Mouse (Mus musculus): ENCODE data around the gene Phlda3. TPM values are rescaled to one million over a fixed set of nuclear protein-coding genes. Genes with fewer than 3 reads are reported as not detected.
A peak's percentile ranks its signal among the peaks of the same experiment; 100 is the strongest.

The Phlda3 gene
- polyA plus RNA-seq, 1 experiment from 2014 or later = 82.1 TPM

DNA sequence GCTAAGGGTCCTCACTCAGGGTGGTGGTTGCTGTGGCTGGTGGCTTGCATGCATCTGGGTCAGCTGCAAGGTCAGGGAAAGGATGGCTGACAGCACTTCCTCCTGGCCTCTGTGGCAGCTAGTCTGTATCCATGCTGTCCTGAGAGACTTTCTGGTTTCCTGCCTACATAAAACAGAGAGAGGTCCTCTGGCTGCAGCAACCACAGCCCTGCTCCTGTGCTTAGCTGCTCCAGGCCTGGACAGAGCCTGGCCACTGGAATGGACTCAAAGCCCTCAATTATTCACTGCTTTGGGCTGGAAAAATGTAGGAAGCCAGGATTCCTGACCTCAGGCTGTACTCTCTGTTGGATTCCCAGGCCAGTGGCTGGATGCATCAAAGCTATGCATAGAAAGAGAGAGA is 10.7 kb downstream of the Phlda3 start:
- H3K4me3 ChIP-seq (ENCODE audit: low read depth, low read length) = no peak overlapping the region
- H3K27me3 ChIP-seq (ENCODE audit: control insufficient read depth, insufficient read depth, low read length) = no peaks in the 10 kb centered on the region
- no peak overlapping the region for H3K4me2 ChIP-seq (replicated peaks; ENCODE audit: low read depth, low read length)
- no peak for ATAC-seq (ENCODE audit: insufficient number of reproducible peaks, insufficient read depth, low FRiP score, low read depth)
- no peak overlapping the region for H3K9ac ChIP-seq (replicated peaks; ENCODE audit: low read depth, low read length)
- H3K9me3 ChIP-seq (ENCODE audit: control insufficient read depth, low read depth, low read length) = no peaks in the 10 kb centered on the region
- H3K4me1 ChIP-seq (ENCODE audit: control insufficient read depth, insufficient read depth, low read length) = peaks cover 20% of the 10 kb centered on the region
- no peak overlapping the region for H3K27ac ChIP-seq (ENCODE audit: low read length)
- no peaks in the 10 kb centered on the region for H3K36me3 ChIP-seq (ENCODE audit: control insufficient read depth, insufficient read depth, low read length)

DNA sequence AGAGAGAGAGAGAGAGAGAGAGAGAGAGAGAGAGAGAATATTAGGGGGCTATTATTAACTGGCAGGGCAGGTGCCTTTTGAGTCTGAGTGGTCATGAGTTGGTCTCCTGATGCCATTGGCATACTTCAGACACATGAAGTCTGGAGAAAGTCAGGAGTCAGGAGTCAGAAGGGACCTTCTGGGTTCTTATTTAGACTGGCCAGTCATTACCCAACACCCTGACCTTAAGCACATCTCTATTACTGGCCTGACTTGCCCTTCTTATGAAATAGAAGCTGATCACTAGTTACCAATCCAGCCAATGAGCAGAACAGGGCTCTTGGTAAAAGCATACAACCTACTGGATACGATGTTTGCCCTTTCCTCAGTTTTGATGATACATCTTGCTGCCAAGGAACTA is 11.1 kb downstream of the Phlda3 start:
- no peaks in the 10 kb centered on the region for H3K36me3 ChIP-seq (ENCODE audit: control insufficient read depth, insufficient read depth, low read length)
- 96% methylated on average over 1 of the region's 1 CpGs for WGBS
- ATAC-seq (ENCODE audit: insufficient number of reproducible peaks, insufficient read depth, low FRiP score, low read depth) = no peak
- H3K4me2 ChIP-seq (replicated peaks; ENCODE audit: low read depth, low read length) = no peak overlapping the region
- no peaks in the 10 kb centered on the region for H3K27me3 ChIP-seq (ENCODE audit: control insufficient read depth, insufficient read depth, low read length)
- no peak overlapping the region for H3K4me3 ChIP-seq (ENCODE audit: low read depth, low read length)
- no peak overlapping the region for H3K9ac ChIP-seq (replicated peaks; ENCODE audit: low read depth, low read length)
- H3K9me3 ChIP-seq (ENCODE audit: control insufficient read depth, low read depth, low read length) = no peaks in the 10 kb centered on the region
- H3K27ac ChIP-seq (ENCODE audit: low read length) = no peak overlapping the region
- peaks cover 20% of the 10 kb centered on the region for H3K4me1 ChIP-seq (ENCODE audit: control insufficient read depth, insufficient read depth, low read length)

DNA sequence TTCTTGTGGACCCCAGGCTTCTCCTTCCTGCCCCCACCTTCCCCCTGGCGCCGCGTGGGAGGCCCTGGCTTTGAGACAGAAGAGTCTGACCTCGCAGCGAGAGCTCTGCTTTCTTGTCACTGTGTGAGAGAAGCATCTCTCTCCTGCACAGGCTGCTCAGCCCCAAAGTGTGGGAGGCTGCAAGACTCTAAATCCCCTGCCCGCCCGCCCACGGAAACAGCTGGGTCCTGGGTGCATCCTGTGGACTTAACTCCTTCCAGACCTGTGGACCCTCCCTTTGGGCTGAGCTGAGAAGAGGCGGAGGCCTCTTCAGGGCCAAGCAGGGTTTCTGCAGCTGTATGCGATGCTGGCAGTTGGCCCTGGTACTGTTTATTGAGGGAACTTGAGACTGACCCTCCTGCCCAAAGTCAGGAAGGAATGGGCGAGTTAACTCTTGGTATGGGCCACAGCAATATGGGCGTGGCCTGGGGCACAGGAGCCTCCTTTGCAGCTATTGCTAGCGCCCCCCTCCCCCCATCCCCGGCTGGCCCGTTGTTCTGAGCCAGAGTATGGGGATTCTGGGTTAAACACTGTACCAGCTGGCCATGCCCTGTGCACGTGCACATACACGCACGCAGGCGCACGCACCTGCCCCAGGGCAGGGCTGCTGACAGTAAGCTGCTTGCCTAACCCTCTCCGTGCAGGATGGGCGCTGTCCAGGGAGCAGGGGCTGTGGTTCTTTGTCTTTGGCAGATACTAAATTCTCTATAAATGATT is 13.0 kb downstream of the Phlda3 start, which contains the start of gene Tnni1:
TSS of gene Tnni1 (plus strand) at position 655 of the 756 bp plus-strand sequence.
- Histone ChIP-seq H3K4me2 (replicated peaks; ENCODE audit: low read depth, low read length) (peak within 1 kb of the TSS; percentile 22; the same call in 1 of the 2 replicates), H3K4me1 (ENCODE audit: control insufficient read depth, insufficient read depth, low read length) (peaks cover 20% of the 10 kb centered on the region), H3K9ac (replicated peaks; ENCODE audit: low read depth, low read length) (no peak within 1 kb of the TSS), H3K4me3 (ENCODE audit: low read depth, low read length) (no peak within 1 kb of the TSS), H3K27ac (ENCODE audit: low read length) (peak within 1 kb of the TSS; percentile 71), H3K9me3 (ENCODE audit: control insufficient read depth, low read depth, low read length) (no peaks in the 10 kb centered on the region), H3K36me3 (ENCODE audit: control insufficient read depth, insufficient read depth, low read length) (no peaks in the 10 kb centered on the region), H3K27me3 (ENCODE audit: control insufficient read depth, insufficient read depth, low read length) (no peaks in the 10 kb centered on the region)
- 15% methylated on average over 22 of the region's 22 CpGs for whole genome bisulfite sequencing
- peak; percentile 76; the same call in 1 of the 2 replicates for ATAC-seq (ENCODE audit: insufficient number of reproducible peaks, insufficient read depth, low FRiP score, low read depth)

DNA sequence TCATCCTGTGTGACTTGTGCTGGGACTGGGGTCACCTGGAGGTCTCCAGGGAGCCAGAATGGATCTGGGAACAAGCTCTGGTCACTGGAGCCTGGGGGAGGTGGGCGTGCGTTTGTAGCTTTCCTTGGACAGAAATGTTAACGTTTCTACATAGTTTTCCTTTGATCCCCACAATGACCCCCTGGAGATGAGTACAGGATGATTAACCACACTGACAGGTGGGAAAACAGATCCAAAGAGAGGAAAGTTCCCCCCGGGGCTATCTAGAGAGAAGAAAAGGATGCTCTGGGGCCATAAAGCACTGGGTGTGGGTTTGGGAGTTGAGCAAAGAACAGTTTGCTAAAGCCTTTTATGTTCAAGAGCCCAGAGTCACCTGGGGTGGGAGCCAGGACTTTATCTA is 14.7 kb downstream of the Phlda3 start:
- no peak overlapping the region for H3K4me2 ChIP-seq (replicated peaks; ENCODE audit: low read depth, low read length)
- H3K9ac ChIP-seq (replicated peaks; ENCODE audit: low read depth, low read length) = no peak overlapping the region
- H3K27me3 ChIP-seq (ENCODE audit: control insufficient read depth, insufficient read depth, low read length) = no peaks in the 10 kb centered on the region
- no peak overlapping the region for H3K27ac ChIP-seq (ENCODE audit: low read length)
- WGBS = 50% methylated on average over 4 of the region's 4 CpGs
- ATAC-seq (ENCODE audit: insufficient number of reproducible peaks, insufficient read depth, low FRiP score, low read depth) = no peak
- no peaks in the 10 kb centered on the region for H3K36me3 ChIP-seq (ENCODE audit: control insufficient read depth, insufficient read depth, low read length)
- peaks cover 20% of the 10 kb centered on the region for H3K4me1 ChIP-seq (ENCODE audit: control insufficient read depth, insufficient read depth, low read length)
- no peaks in the 10 kb centered on the region for H3K9me3 ChIP-seq (ENCODE audit: control insufficient read depth, low read depth, low read length)
- H3K4me3 ChIP-seq (ENCODE audit: low read depth, low read length) = no peak overlapping the region

DNA sequence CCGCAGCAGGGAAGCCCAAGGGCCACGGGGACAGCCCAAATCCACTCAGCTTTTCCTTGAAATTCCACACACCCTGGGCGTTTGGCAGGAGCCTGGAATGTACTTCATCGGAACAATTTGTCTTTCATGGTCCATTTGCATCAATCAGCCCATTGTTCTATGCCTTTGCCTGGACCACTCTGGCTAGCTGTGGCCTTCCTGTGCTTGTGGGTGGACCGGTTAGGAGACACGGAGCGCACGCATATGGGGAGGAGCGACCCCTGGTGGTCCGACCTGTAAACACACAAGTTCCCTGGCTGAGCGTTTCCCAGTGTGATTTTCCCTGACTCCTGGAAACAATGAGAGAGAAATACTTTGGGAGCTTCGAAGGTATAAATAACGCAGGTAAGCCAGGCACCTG is 15.3 kb downstream of the Phlda3 start:
- no peak overlapping the region for H3K9ac ChIP-seq (replicated peaks; ENCODE audit: low read depth, low read length)

DNA sequence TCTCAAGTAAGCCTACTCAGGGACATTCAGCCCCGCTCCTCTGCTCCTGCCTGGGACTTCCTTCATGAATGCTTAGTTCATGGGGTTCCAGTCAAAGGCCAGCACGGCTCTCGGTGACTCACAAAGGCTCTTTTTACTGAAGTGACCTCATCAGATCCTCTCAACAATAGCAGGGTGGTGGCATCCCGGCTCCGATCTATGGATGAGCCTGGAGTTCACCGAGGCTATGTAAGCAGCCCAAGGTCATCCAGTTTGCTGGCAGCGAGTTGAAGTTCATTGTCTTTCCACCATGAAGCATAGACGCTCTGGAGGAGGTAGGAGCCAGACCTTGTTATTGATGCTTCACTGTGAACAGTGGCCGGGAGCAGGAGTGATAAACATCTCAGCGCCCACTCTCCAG is 16.9 kb downstream of the Phlda3 start:
- Histone ChIP-seq H3K4me3 (ENCODE audit: low read depth, low read length) (no peak overlapping the region), H3K27ac (ENCODE audit: low read length) (no peak overlapping the region), H3K9me3 (ENCODE audit: control insufficient read depth, low read depth, low read length) (no peaks in the 10 kb centered on the region), H3K4me2 (replicated peaks; ENCODE audit: low read depth, low read length) (no peak overlapping the region), H3K9ac (replicated peaks; ENCODE audit: low read depth, low read length) (no peak overlapping the region), H3K4me1 (ENCODE audit: control insufficient read depth, insufficient read depth, low read length) (peaks cover 16% of the 10 kb centered on the region), H3K36me3 (ENCODE audit: control insufficient read depth, insufficient read depth, low read length) (no peaks in the 10 kb centered on the region), H3K27me3 (ENCODE audit: control insufficient read depth, insufficient read depth, low read length) (no peaks in the 10 kb centered on the region)
- 71% methylated on average over 10 of the region's 10 CpGs for WGBS
- ATAC-seq (ENCODE audit: insufficient number of reproducible peaks, insufficient read depth, low FRiP score, low read depth) = no peak

More for the DNA sequence above, 15.3 kb downstream of the Phlda3 start:
- Histone ChIP-seq H3K4me3 (ENCODE audit: low read depth, low read length) (no peak overlapping the region), H3K4me2 (replicated peaks; ENCODE audit: low read depth, low read length) (no peak overlapping the region), H3K27ac (ENCODE audit: low read length) (no peak overlapping the region), H3K36me3 (ENCODE audit: control insufficient read depth, insufficient read depth, low read length) (no peaks in the 10 kb centered on the region), H3K27me3 (ENCODE audit: control insufficient read depth, insufficient read depth, low read length) (no peaks in the 10 kb centered on the region), H3K4me1 (ENCODE audit: control insufficient read depth, insufficient read depth, low read length) (peaks cover 16% of the 10 kb centered on the region), H3K9me3 (ENCODE audit: control insufficient read depth, low read depth, low read length) (no peaks in the 10 kb centered on the region)
- peak; percentile 62 for ATAC-seq (ENCODE audit: insufficient number of reproducible peaks, insufficient read depth, low FRiP score, low read depth)
- 15% methylated on average over 13 of the region's 13 CpGs for WGBS

DNA sequence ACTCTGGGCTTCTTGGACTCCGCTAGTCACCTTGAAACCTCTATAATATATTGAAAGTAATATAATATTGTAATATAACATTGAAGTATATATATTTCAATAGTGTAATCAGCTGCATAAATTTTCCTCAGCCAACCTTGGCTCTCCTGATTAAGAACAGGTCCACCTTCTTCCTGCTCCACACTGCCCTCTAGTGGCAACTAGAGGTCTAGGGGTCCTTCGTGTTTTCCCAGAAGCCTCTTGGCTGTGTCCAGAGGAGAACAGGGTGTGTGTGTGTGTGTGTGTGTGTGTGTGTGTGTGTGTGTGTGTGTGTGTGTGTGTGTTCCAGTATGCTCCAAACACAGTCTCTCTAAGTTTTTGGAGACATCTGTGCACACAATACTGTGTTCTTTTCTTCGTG is 21.9 kb downstream of the Phlda3 start:
- H3K27me3 ChIP-seq (ENCODE audit: control insufficient read depth, insufficient read depth, low read length) = no peaks in the 10 kb centered on the region
- no peaks in the 10 kb centered on the region for H3K9me3 ChIP-seq (ENCODE audit: control insufficient read depth, low read depth, low read length)
- H3K4me3 ChIP-seq (ENCODE audit: low read depth, low read length) = no peak overlapping the region
- H3K4me1 ChIP-seq (ENCODE audit: control insufficient read depth, insufficient read depth, low read length) = 0 out of 2 replicates have a peak, but pooled peaks cover 3% of the 10 kb centered on the region
- H3K27ac ChIP-seq (ENCODE audit: low read length) = no peak overlapping the region
- no peaks in the 10 kb centered on the region for H3K36me3 ChIP-seq (ENCODE audit: control insufficient read depth, insufficient read depth, low read length)
- H3K4me2 ChIP-seq (replicated peaks; ENCODE audit: low read depth, low read length) = no peak overlapping the region
- H3K9ac ChIP-seq (replicated peaks; ENCODE audit: low read depth, low read length) = no peak overlapping the region
- WGBS = 50% methylated on average over 3 of the region's 3 CpGs
- ATAC-seq (ENCODE audit: insufficient number of reproducible peaks, insufficient read depth, low FRiP score, low read depth) = no peak

DNA sequence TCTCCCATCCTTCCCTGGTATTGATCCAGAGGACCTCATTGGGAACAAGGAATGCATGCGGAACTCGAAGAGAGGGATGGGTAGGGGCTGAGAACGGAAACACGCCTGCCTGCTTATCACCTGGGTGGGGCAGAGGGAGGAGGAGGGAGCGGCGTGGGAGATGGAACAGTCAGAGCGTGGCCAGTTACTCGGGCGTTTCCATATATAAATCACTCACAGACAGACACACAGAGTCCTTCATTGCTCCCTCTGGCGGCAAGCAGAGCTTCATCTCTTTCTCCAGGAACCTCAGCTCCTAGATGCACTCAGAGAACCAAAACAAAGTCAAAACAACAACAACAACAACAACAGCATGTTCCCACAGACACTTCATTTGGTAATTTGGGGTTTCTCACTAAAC is 22.8 kb downstream of the Phlda3 start:
- H3K36me3 ChIP-seq (ENCODE audit: control insufficient read depth, insufficient read depth, low read length) = no peaks in the 10 kb centered on the region
- no peaks in the 10 kb centered on the region for H3K27me3 ChIP-seq (ENCODE audit: control insufficient read depth, insufficient read depth, low read length)
- WGBS = 20% methylated on average over 10 of the region's 10 CpGs
- peaks cover 9% of the 10 kb centered on the region; the same call in 1 of the 2 replicates for H3K4me1 ChIP-seq (ENCODE audit: control insufficient read depth, insufficient read depth, low read length)
- no peak overlapping the region for H3K4me3 ChIP-seq (ENCODE audit: low read depth, low read length)
- no peak overlapping the region for H3K27ac ChIP-seq (ENCODE audit: low read length)
- no peak for ATAC-seq (ENCODE audit: insufficient number of reproducible peaks, insufficient read depth, low FRiP score, low read depth)
- no peak overlapping the region for H3K4me2 ChIP-seq (replicated peaks; ENCODE audit: low read depth, low read length)
- H3K9ac ChIP-seq (replicated peaks; ENCODE audit: low read depth, low read length) = no peak overlapping the region
- H3K9me3 ChIP-seq (ENCODE audit: control insufficient read depth, low read depth, low read length) = no peaks in the 10 kb centered on the region

DNA sequence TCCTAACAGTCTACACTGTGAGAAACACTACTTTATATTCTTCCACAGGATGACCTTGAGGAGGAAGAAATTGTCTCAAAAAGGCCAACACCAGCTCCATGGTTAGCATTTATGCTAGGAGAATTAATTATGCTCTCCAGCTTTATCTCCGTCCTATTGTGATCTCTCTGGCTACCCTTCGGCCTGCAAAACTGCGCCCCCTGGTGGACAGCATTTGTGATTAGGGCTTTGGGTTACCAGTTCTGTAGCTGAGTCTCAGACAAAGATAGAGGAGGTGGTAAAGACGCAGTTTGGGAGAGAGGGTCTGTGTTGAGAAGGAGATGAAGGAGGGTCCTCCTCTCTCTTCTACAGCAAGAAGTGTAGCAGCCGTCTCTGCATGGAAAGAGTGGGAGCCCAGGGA is 23.9 kb downstream of the Phlda3 start:
- Histone ChIP-seq H3K4me3 (ENCODE audit: low read depth, low read length) (no peak overlapping the region), H3K4me1 (ENCODE audit: control insufficient read depth, insufficient read depth, low read length) (peaks cover 19% of the 10 kb centered on the region), H3K4me2 (replicated peaks; ENCODE audit: low read depth, low read length) (no peak overlapping the region), H3K36me3 (ENCODE audit: control insufficient read depth, insufficient read depth, low read length) (no peaks in the 10 kb centered on the region), H3K9me3 (ENCODE audit: control insufficient read depth, low read depth, low read length) (no peaks in the 10 kb centered on the region), H3K27me3 (ENCODE audit: control insufficient read depth, insufficient read depth, low read length) (no peaks in the 10 kb centered on the region), H3K9ac (replicated peaks; ENCODE audit: low read depth, low read length) (no peak overlapping the region), H3K27ac (ENCODE audit: low read length) (no peak overlapping the region)
- WGBS = 10% methylated on average over 5 of the region's 5 CpGs
- ATAC-seq (ENCODE audit: insufficient number of reproducible peaks, insufficient read depth, low FRiP score, low read depth) = no peak

Data from stomach, embryonic 14.5 days (tissue).